Mouse (Mus musculus) heart, embryonic 14.5 days (tissue): ENCODE results near the gene AI467606. TPM values are rescaled to one million over a fixed set of nuclear protein-coding genes. Genes with fewer than 3 reads are reported as not detected.
A peak's percentile ranks its signal among the peaks of the same experiment; 100 is the strongest.

ENCODE experiments used
- ATAC-seq: fragments of 200-750 bp; cut with Nextera tagmentation; 2 replicates; pipeline ENCODE4 v1.8.0; 2017; ENCODE audit warnings: low read depth, moderate TSS enrichment; ENCODE audit not compliant: insufficient number of reproducible peaks, insufficient read depth, low FRiP score
- H3K27ac ChIP-seq, 2 experiments: fragments of 200-500 bp in 1 of 2; fragments of 300-500 bp in 1 of 2; sonication (generic) in 1 of 2; replicated peaks in 1 of 2; 2 replicates each; pipeline ENCODE4 v1.5.1; 2012 to 2014; ENCODE audit warnings: low read depth in 2 of 2, low read length in 2 of 2, control low read depth in 1 of 2, mild to moderate bottlenecking in 1 of 2, mixed read lengths in 1 of 2; ENCODE audit not compliant: control insufficient read depth in 1 of 2, insufficient read depth in 1 of 2
- H3K27me3 ChIP-seq: fragments of 300-500 bp; sonication (generic); 2 replicates; pipeline ENCODE4 v1.6.1; 2014; ENCODE audit warnings: mild to moderate bottlenecking, low read length, control low read depth; ENCODE audit not compliant: control insufficient read depth, insufficient read depth
- H3K36me3 ChIP-seq: fragments of 300-500 bp; sonication (generic); 2 replicates; pipeline ENCODE4 v1.6.1; 2014; ENCODE audit warnings: mild to moderate bottlenecking, control low read depth, low read length, mixed read lengths; ENCODE audit not compliant: control insufficient read depth, insufficient read depth
- H3K4me1 ChIP-seq, 2 experiments: fragments of 200-500 bp in 1 of 2; fragments of 300-500 bp in 1 of 2; sonication (generic) in 1 of 2; 2 replicates each; pipeline ENCODE4 v1.6.1; 2012 to 2014; ENCODE audit warnings: low read length in 2 of 2, control low read depth in 1 of 2, mixed read lengths in 1 of 2; ENCODE audit not compliant: control insufficient read depth in 2 of 2, insufficient read depth in 2 of 2
- H3K4me2 ChIP-seq: fragments of 300-500 bp; sonication (generic); 2 replicates; pipeline ENCODE4 v1.6.1; 2014; ENCODE audit warnings: mild to moderate bottlenecking, low read length
- H3K4me3 ChIP-seq, 2 experiments: fragments of 200-500 bp in 1 of 2; fragments of 300-500 bp in 1 of 2; sonication (generic) in 1 of 2; 2 replicates each; pipeline ENCODE4 v1.5.1; 2012 to 2014; ENCODE audit warnings: low read length in 2 of 2, mild to moderate bottlenecking in 2 of 2, control low read depth in 1 of 2, low read depth in 1 of 2, moderate library complexity in 1 of 2; ENCODE audit not compliant: control insufficient read depth in 1 of 2, insufficient read depth in 1 of 2
- H3K9ac ChIP-seq: fragments of 300-500 bp; sonication (generic); 2 replicates; pipeline ENCODE4 v1.6.1; 2014; ENCODE audit warnings: mild to moderate bottlenecking, low read length
- H3K9me3 ChIP-seq: fragments of 300-500 bp; sonication (generic); 2 replicates; pipeline ENCODE4 v1.6.1; 2016; ENCODE audit warnings: low read length, control low read depth; ENCODE audit not compliant: control insufficient read depth
- WGBS: fragments of 180-500 bp; shearing (Covaris S2); extraction: QIAGEN DNeasy Blood & Tissue Kit; methylation state at CpG from one replicate; pipeline ENCODE4 v1.1.7; 2014; 5-methylcytosine and 5-hydroxymethylcytosine counted together
- polyA plus RNA-seq: library from polyadenylated mRNA; unstranded; fragments of >200 nt; fragmentation: Nextera tagmentation; extraction: Ambion mirVana; gene quantifications from 2 replicates; pipeline ENCODE4 v1.2.1, GENCODE M21; 2014

Gene AI467606
- polyA plus RNA-seq, 1 experiment from 2014 or later: 1.2 TPM

- no peaks in the 10 kb centered on the region for H3K9me3 ChIP-seq
- no peak for ATAC-seq
- H3K9ac ChIP-seq: no peak overlapping the region
- no peak overlapping the region for H3K4me3 ChIP-seq
- no peaks in the 10 kb centered on the region for H3K36me3 ChIP-seq
- H3K4me2 ChIP-seq: no peak overlapping the region
- H3K4me1 ChIP-seq: no peaks in the 10 kb centered on the region
- 86% methylated on average over 4 of the region's 4 CpGs for WGBS
- no peaks in the 10 kb centered on the region for H3K27me3 ChIP-seq
- H3K27ac ChIP-seq: no peak overlapping the region
Observed at GRCm38 (mm10) chr7:127098950-127099349, 7.8 kb downstream of the AI467606 start.

DNA sequence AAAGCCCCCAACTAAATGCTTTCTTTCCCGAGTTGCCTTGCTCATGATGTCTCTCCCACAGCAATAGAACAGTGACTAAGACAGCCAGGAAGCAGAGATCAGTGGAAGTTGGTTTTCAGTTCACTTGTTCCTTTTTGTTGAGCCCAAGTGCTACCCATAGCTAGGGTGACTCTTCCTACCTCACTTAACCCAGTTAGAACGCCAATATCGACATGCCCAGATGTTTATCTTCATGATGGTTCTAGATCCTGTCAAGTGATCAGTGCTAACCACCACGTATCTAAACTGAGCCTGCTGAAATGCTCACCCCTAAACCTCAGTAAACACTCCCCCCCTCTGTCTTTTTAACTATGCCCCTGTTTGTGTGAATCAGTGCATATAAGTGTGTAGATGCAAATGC, 8.4 kb downstream of the AI467606 start:
- ATAC-seq: no peak
- H3K36me3 ChIP-seq: no peaks in the 10 kb centered on the region
- no peak overlapping the region for H3K4me3 ChIP-seq
- H3K9me3 ChIP-seq: no peaks in the 10 kb centered on the region
- H3K27me3 ChIP-seq: no peaks in the 10 kb centered on the region
- 79% methylated on average over 4 of the region's 4 CpGs for WGBS
- no peak overlapping the region for H3K4me2 ChIP-seq
- no peaks in the 10 kb centered on the region for H3K4me1 ChIP-seq
- no peak overlapping the region for H3K9ac ChIP-seq
- H3K27ac ChIP-seq: no peak overlapping the region

GRCm38 (mm10) chr7:127101451-127102016, 10.4 kb downstream of the AI467606 start:
- no peaks in the 10 kb centered on the region for H3K36me3 ChIP-seq
- no peak for ATAC-seq

GRCm38 (mm10) chr7:127102148-127102547, 11.0 kb downstream of the AI467606 start:
- Histone ChIP-seq H3K4me1 (peaks cover 0 to 3% of the 10 kb centered on the region in 2 experiments; a peak in 1 of 4 replicates), H3K27ac (no peak overlapping the region), H3K9me3 (no peaks in the 10 kb centered on the region), H3K9ac (no peak overlapping the region), H3K36me3 (no peaks in the 10 kb centered on the region), H3K4me3 (no peak overlapping the region), H3K4me2 (no peak overlapping the region), H3K27me3 (no peaks in the 10 kb centered on the region)
- ATAC-seq: no peak
- WGBS: 61% methylated on average over 6 of the region's 6 CpGs

More at GRCm38 (mm10) chr7:127101451-127102016, 10.4 kb downstream of the AI467606 start:
- Histone ChIP-seq H3K27me3 (no peaks in the 10 kb centered on the region), H3K9ac (no peak overlapping the region), H3K4me2 (no peak overlapping the region), H3K9me3 (no peaks in the 10 kb centered on the region), H3K4me1 (peaks cover 0 to 3% of the 10 kb centered on the region in 2 experiments; a peak in 1 of 4 replicates), H3K27ac (no peak overlapping the region), H3K4me3 (no peak overlapping the region)
- WGBS: 8% methylated on average over 2 of the region's 2 CpGs

GRCm38 (mm10) chr7:127103960-127104359, 12.8 kb downstream of the AI467606 start:
- Histone ChIP-seq H3K36me3 (no peaks in the 10 kb centered on the region), H3K27ac (no peak overlapping the region), H3K9ac (no peak overlapping the region), H3K4me3 (no peak overlapping the region), H3K4me1 (peaks cover 0 to 3% of the 10 kb centered on the region in 2 experiments; a peak in 1 of 4 replicates), H3K4me2 (no peak overlapping the region), H3K27me3 (no peaks in the 10 kb centered on the region), H3K9me3 (no peaks in the 10 kb centered on the region)
- 65% methylated on average over 6 of the region's 6 CpGs for WGBS
- no peak for ATAC-seq

- H3K4me3 ChIP-seq: peak overlapping the region; percentile 32 to 37
- H3K9me3 ChIP-seq: no peaks in the 10 kb centered on the region
- no peaks in the 10 kb centered on the region for H3K27me3 ChIP-seq
- peak overlapping the region; percentile 66; the same call in 1 of the 2 replicates for H3K9ac ChIP-seq
- WGBS: 13% methylated on average over 17 of the region's 17 CpGs
- H3K36me3 ChIP-seq: no peaks in the 10 kb centered on the region
- H3K4me2 ChIP-seq: peak overlapping the region; percentile 70
- H3K4me1 ChIP-seq: peaks cover 0 to 3% of the 10 kb centered on the region in 2 experiments; a peak in 1 of 4 replicates
- peak; percentile 58 for ATAC-seq
- no peak overlapping the region for H3K27ac ChIP-seq
Observed at GRCm38 (mm10) chr7:127104560-127105332, 13.6 kb downstream of the AI467606 start.

- ATAC-seq: no peak
- Histone ChIP-seq H3K9me3 (no peaks in the 10 kb centered on the region), H3K4me3 (no peak overlapping the region), H3K4me1 (peaks cover 0 to 3% of the 10 kb centered on the region in 2 experiments; a peak in 1 of 4 replicates), H3K27ac (no peak overlapping the region), H3K4me2 (no peak overlapping the region), H3K9ac (no peak overlapping the region), H3K36me3 (no peaks in the 10 kb centered on the region), H3K27me3 (no peaks in the 10 kb centered on the region)
- WGBS: 65% methylated on average over 7 of the region's 7 CpGs
Observed at GRCm38 (mm10) chr7:127105551-127105950, 14.4 kb downstream of the AI467606 start.
